27 mouse cellular contexts compared by ENCODE assay signal in genomic region chr11:94646457-94646856, GRCm38 (mm10). TPM values are rescaled to one million over a fixed set of nuclear protein-coding genes. Genes with fewer than 3 reads are reported as not detected.
"Had no signal": no experiment of that assay in that cellular context is flagged by ENCODE, and none has a peak within 500 bp of the region (broad histone marks: within the 10 kb centered on the region; RNA-seq: fewer than 3 reads in every experiment).

No protein-coding gene starts in this region.

- H3K27me3 ChIP-seq: embryonic facial prominence, embryonic 12.5 days; embryonic facial prominence, embryonic 13.5 days; embryonic facial prominence, embryonic 15.5 days; forebrain, embryonic 12.5 days; forebrain, embryonic 13.5 days; forebrain, embryonic 15.5 days had no signal

- H3K9me3 ChIP-seq: embryonic facial prominence, embryonic 10.5 days; embryonic facial prominence, embryonic 12.5 days; embryonic facial prominence, embryonic 13.5 days; embryonic facial prominence, embryonic 15.5 days; forebrain, embryonic 10.5 days; forebrain, embryonic 12.5 days; forebrain, embryonic 13.5 days; forebrain, embryonic 15.5 days had no signal

- H3K27ac ChIP-seq: embryonic facial prominence, embryonic 10.5 days; embryonic facial prominence, embryonic 12.5 days; embryonic facial prominence, embryonic 13.5 days; embryonic facial prominence, embryonic 15.5 days; forebrain, embryonic 10.5 days; forebrain, embryonic 12.5 days; forebrain, embryonic 13.5 days; forebrain, embryonic 15.5 days; gastrocnemius, adult 2 months; heart, adult 2 months had no signal

- H3K4me2 ChIP-seq: embryonic facial prominence, embryonic 12.5 days; embryonic facial prominence, embryonic 13.5 days; embryonic facial prominence, embryonic 15.5 days; forebrain, embryonic 12.5 days; forebrain, embryonic 13.5 days; forebrain, embryonic 15.5 days had no signal

- DNase-seq: cerebellum, adult 9-10 months; cerebellum, adult 9-11 months; cerebellum, postnatal 10 days; cerebellum, postnatal 14 days; cerebellum, postnatal 25 days; cerebellum, postnatal 36 days; embryo, embryonic 11 days; forebrain, postnatal 0 days; gastrocnemius, adult 2 months; gastrocnemius, postnatal 10 days; gastrocnemius, postnatal 14 days; gastrocnemius, postnatal 25 days; gastrocnemius, postnatal 36 days; heart, adult 11 months; heart, adult 18-20 months; heart, adult 2 months had no signal

- H3K4me3 ChIP-seq: embryonic facial prominence, embryonic 10.5 days; embryonic facial prominence, embryonic 12.5 days; embryonic facial prominence, embryonic 13.5 days; embryonic facial prominence, embryonic 15.5 days; erythroblast, embryonic 14.5 days; forebrain, embryonic 10.5 days; forebrain, embryonic 12.5 days; forebrain, embryonic 13.5 days; forebrain, embryonic 15.5 days; gastrocnemius, adult 2 months; heart, adult 2 months had no signal

- H3K4me1 ChIP-seq: embryonic facial prominence, embryonic 12.5 days; embryonic facial prominence, embryonic 13.5 days; embryonic facial prominence, embryonic 15.5 days; forebrain, embryonic 10.5 days; forebrain, embryonic 12.5 days; forebrain, embryonic 13.5 days; forebrain, embryonic 15.5 days had no signal

- H3K9ac ChIP-seq: embryonic facial prominence, embryonic 12.5 days; embryonic facial prominence, embryonic 13.5 days; embryonic facial prominence, embryonic 15.5 days; forebrain, embryonic 12.5 days; forebrain, embryonic 13.5 days; forebrain, embryonic 15.5 days; forebrain, postnatal 0 days had no signal

RNA-seq across cellular contexts. Expression of gene Eme1, which starts 7.3 kb away (rescaled TPM):
- total RNA-seq: gastrocnemius, adult 18-20 months; gastrocnemius, adult 2 months; gastrocnemius, adult 8-10 months; heart, adult 2 months had no signal
